Mouse (Mus musculus) retina, postnatal 7 days (tissue): ENCODE measurements at regions not wholly inside any gene's neighbourhood (a gene's known extent, or its start where the extent isn't known, plus 50 kb on each side); places are given as distances from the start of the nearest gene placed in this dataset.

Experiments
- DNase-seq: peaks from one replicate; pipeline ENCODE4 v3.0.0-alpha.2; 2012; ENCODE audit warnings: low read depth, low spot score

DNA sequence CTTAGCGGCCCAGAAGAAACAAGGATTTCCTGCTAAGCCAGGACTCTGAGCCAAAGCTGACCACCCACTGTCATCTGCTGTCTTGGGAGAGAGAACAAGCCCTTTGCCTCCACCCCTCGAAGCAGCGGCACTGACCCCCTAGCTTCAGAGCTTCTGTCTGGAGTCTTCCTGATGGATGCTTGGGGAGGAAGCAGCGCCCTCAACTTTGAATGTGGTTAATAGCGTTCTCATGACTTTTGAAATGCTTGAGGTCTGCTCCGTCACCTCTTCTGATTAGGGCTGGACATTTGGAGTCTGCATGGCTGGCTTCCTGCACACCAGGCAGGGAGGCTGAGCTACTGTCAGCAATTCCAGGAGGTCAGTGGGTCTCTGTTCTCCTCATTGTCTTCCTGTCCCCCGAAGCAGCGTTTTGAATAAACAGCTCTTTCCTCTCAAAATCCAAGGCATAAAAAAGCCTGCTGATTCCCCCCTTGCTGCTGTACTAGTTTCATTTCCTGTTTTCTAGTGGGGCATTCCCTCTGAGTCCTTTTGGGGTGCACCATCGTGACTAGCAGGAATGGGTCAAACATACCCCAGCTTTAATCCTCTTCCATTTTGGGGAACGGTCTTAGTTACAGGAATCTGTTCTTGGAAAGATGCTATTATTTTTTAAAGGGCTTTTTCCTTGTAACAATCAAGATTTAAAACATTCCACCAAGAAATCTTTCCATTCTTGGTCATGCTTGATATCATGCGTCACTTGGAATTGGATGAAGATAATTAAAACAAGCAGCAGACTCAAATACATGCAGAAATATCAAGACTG, 256.0 kb downstream of the Ankrd16 start:
- DNase-seq, result no peak

GRCm38 (mm10) chr2:12034323-12034585, 256.6 kb downstream of the Ankrd16 start:
- DNase-seq, result no peak

DNA sequence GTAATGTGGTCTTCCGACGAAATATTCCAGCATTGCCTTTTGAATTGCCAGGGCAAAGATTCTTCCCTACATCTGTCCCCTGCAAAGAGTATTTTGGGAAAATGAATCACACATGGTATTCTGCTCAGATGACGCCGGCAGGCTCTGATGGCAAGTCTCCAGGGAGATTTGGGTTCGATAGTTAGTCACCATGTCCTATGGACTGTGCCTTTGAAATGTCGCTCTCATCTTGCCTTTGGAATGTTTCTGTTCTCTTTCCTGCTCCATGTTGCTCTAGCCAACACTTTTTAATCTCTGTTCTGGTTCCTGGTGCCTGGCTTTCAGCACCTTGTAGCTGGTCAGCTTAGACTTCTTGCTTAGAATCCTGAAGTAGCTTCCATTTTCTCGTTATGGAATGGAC, 252.3 kb downstream of the Itga8 start:
- DNase-seq, result no peak

DNA sequence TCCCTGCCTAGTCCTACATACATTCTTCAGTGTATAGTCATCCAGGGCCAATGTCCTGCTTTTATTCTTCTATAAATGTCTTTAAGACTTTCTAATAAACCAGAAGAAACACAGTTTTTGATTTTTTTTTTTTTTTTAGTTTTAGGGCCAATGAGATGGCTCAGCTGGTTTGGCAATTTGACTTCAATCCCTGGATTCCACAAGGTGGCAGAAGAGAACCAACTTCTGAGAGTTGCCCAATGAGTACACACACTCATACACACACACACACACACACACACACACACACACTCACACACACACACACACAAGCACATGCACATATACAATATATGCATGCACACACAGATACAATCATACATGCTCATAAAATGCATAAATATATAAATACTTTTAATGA, 251.8 kb downstream of the Itga8 start:
- DNase-seq, result no peak

DNA sequence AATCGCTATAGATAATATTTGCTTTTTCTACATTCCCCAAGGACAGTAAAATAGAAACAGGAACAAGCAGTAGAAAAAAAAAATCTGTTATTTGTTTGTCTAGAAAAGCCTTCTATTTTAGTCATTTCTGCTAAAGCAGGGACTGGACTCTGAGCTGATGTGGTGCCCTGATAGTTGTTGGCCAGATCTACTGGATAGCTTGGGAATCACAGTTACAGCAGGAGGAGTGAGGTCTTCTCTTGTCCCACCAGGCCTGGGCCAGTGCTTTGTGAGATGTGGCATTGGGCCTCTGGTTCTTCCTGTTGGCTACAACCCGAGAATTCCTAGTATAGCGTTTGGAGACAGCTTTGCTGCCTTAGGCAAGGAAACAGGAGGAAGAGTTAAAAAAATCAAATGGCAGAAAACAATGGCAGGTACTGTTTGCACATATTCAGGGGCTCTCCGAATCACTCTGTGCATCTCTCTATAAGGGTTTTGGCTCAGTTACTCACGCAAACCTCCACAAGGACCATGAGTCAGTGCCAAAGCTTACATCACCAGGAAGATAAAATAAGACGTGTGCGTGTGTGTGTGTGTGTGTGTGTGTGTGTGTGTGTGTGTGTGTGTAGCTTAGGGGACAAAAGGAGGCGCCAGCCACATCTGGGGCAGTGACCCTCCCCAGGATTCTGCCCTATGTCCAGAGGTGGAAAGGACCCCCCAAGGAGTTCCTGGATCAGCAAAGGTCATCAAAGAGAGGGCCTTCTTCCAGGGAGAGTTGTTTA, 248.1 kb downstream of the Itga8 start:
- no peak for DNase-seq

DNA sequence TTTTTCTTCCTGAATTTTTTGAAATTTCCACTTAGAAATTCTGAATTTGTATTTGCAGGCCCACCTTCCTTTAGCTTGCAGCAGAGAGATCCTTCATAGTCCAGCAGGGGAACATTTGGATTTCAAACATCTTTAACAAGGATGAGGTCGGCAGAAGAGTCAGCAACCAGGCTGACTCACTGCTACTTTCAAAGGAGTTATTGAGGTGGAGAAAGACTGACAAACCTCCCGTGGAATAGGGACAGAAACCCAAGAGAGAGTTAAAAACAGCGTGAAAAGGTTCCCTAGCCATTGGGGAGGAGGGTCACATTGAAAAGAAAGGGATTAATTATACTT, 247.6 kb downstream of the Itga8 start:
- DNase-seq, result no peak
